26 mouse cellular contexts compared by ENCODE assay signal in genomic region chr7:112369977-112370376, GRCm38 (mm10). TPM values are rescaled to one million over a fixed set of nuclear protein-coding genes. Genes with fewer than 3 reads are reported as not detected.
"Had no signal": no experiment of that assay in that cellular context is flagged by ENCODE, and none has a peak within 500 bp of the region (broad histone marks: within the 10 kb centered on the region; RNA-seq: fewer than 3 reads in every experiment).

No protein-coding gene starts in this region.

- H3K36me3 ChIP-seq: heart, embryonic 15.5 days; hindbrain, embryonic 13.5 days; hindbrain, embryonic 15.5 days; kidney, embryonic 15.5 days; limb, embryonic 10.5 days; limb, embryonic 12.5 days had no signal

- H3K27me3 ChIP-seq: heart, embryonic 13.5 days; heart, embryonic 15.5 days; hindbrain, embryonic 13.5 days; hindbrain, embryonic 15.5 days; kidney, embryonic 15.5 days; limb, embryonic 12.5 days had no signal

- H3K27ac ChIP-seq: hindbrain, embryonic 13.5 days; hindbrain, embryonic 15.5 days; hindbrain, postnatal 0 days; kidney, embryonic 15.5 days; kidney, postnatal 0 days; left cerebral cortex, adult 2 months; limb, embryonic 10.5 days; limb, embryonic 12.5 days had no signal

- ATAC-seq: hindbrain, postnatal 0 days; intestine, embryonic 16.5 days had no signal

- DNase-seq: gastrocnemius, postnatal 14 days; gastrocnemius, postnatal 36 days; heart, adult 18-20 months; heart, postnatal 14 days; heart, postnatal 36 days; kidney, adult 11 months; kidney, adult 2 months; kidney, adult 9 months; kidney, postnatal 14 days; kidney, postnatal 36 days; liver had no signal

- H3K4me2 ChIP-seq: heart, embryonic 11.5 days; heart, embryonic 13.5 days; heart, embryonic 15.5 days; hindbrain, embryonic 13.5 days; hindbrain, embryonic 15.5 days; kidney, embryonic 15.5 days; limb, embryonic 12.5 days; liver, embryonic 11.5 days had no signal

- H3K9me3 ChIP-seq: heart, embryonic 13.5 days; heart, embryonic 15.5 days; hindbrain, embryonic 13.5 days; hindbrain, embryonic 15.5 days; kidney, embryonic 15.5 days; limb, embryonic 10.5 days; limb, embryonic 12.5 days had no signal

- H3K4me1 ChIP-seq: hindbrain, embryonic 13.5 days; hindbrain, embryonic 15.5 days had no signal

- H3K9ac ChIP-seq: heart, embryonic 13.5 days; heart, embryonic 15.5 days; hindbrain, embryonic 13.5 days; hindbrain, embryonic 15.5 days; kidney, embryonic 15.5 days; limb, embryonic 12.5 days had no signal

- H3K4me3 ChIP-seq: heart, embryonic 13.5 days; heart, embryonic 15.5 days; hindbrain, embryonic 13.5 days; hindbrain, embryonic 15.5 days; kidney, embryonic 15.5 days; left cerebral cortex, adult 2 months; limb, embryonic 10.5 days; limb, embryonic 12.5 days had no signal

RNA-seq across cellular contexts. Expression of gene Parva, which starts 57.3 kb away (rescaled TPM):
- total RNA-seq: granulocyte monocyte progenitor cell, adult 5-6 weeks; hematopoietic stem cell, adult 5-6 weeks had no signal
